Mouse (Mus musculus): ENCODE results near the gene Mrpl49. TPM values are rescaled to one million over a fixed set of nuclear protein-coding genes. Genes with fewer than 3 reads are reported as not detected.

Gene Mrpl49
- polyA plus RNA-seq, 1 experiment = 37.3 TPM

GRCm38 (mm10) chr19:6088841-6089240, 31.3 kb upstream of the Mrpl49 start:
- Histone ChIP-seq H3K36me3 (ENCODE audit: control insufficient read depth, insufficient read depth, low read length) (no peaks in the 10 kb centered on the region), H3K27ac (ENCODE audit: insufficient read depth, low read depth, low read length) (no peak overlapping the region), H3K4me3 (ENCODE audit: insufficient read depth, low read depth, low read length) (no peak overlapping the region), H3K4me1 (ENCODE audit: control insufficient read depth, insufficient read depth, low read length) (no peaks in the 10 kb centered on the region; the same call in 1 of the 2 replicates), H3K27me3 (replicated peaks; ENCODE audit: control insufficient read depth, insufficient read depth, low read length) (no peaks in the 10 kb centered on the region)
- 90% methylated on average over 13 of the region's 13 CpGs for WGBS
- DNase-seq = no peak
- no peak for TF ChIP-seq POLR2A (IDR thresholded peaks at IDR 0.05; ENCODE audit: low read depth, low read length)
- TF ChIP-seq CTCF (conservative IDR thresholded peaks at IDR 0.05; ENCODE audit: insufficient read depth, insufficient read length, low read depth, low read length) = no peak

- Histone ChIP-seq H3K36me3 (ENCODE audit: control insufficient read depth, insufficient read depth, low read length) (no peaks in the 10 kb centered on the region), H3K27me3 (replicated peaks; ENCODE audit: control insufficient read depth, insufficient read depth, low read length) (no peaks in the 10 kb centered on the region), H3K4me3 (ENCODE audit: insufficient read depth, low read depth, low read length) (peak overlapping the region; percentile 44), H3K27ac (ENCODE audit: insufficient read depth, low read depth, low read length) (no peak overlapping the region), H3K4me1 (ENCODE audit: control insufficient read depth, insufficient read depth, low read length) (no peaks in the 10 kb centered on the region; the same call in 1 of the 2 replicates)
- WGBS = under 1% methylated on average over 17 of the region's 17 CpGs
- peak; percentile 68 for DNase-seq
- TF ChIP-seq POLR2A (IDR thresholded peaks at IDR 0.05; ENCODE audit: low read depth, low read length) (no peak), CTCF (conservative IDR thresholded peaks at IDR 0.05; ENCODE audit: insufficient read depth, insufficient read length, low read depth, low read length) (no peak)
These were observed 27.9 kb upstream of the Mrpl49 start for GRCm38 (mm10) chr19:6085417-6085879.

GRCm38 (mm10) chr19:6084478-6085248, 27.1 kb upstream of the Mrpl49 start, which contains the start of the genes Zfpl1 and Cdca5:
Gene Zfpl1, minus strand, starts transcription at chr19:6084956.
Gene Cdca5, plus strand, starts transcription at chr19:6084983.
- Histone ChIP-seq H3K36me3 (ENCODE audit: control insufficient read depth, insufficient read depth, low read length) (no peaks in the 10 kb centered on the region), H3K4me1 (ENCODE audit: control insufficient read depth, insufficient read depth, low read length) (no peaks in the 10 kb centered on the region; the same call in 1 of the 2 replicates), H3K4me3 (ENCODE audit: insufficient read depth, low read depth, low read length) (peak within 1 kb of the TSS; percentile 66), H3K27me3 (replicated peaks; ENCODE audit: control insufficient read depth, insufficient read depth, low read length) (no peaks in the 10 kb centered on the region), H3K27ac (ENCODE audit: insufficient read depth, low read depth, low read length) (no peak within 1 kb of the TSS)
- peak; percentile 98 for DNase-seq
- TF ChIP-seq CTCF (conservative IDR thresholded peaks at IDR 0.05; ENCODE audit: insufficient read depth, insufficient read length, low read depth, low read length) (no peak), POLR2A (IDR thresholded peaks at IDR 0.05; ENCODE audit: low read depth, low read length) (peak; percentile 58)
- WGBS = under 1% methylated on average over 58 of the region's 58 CpGs

- DNase-seq = no peak
- no peak within 1 kb of the TSS for H3K4me3 ChIP-seq (ENCODE audit: insufficient read depth, low read depth, low read length)
- H3K27ac ChIP-seq (ENCODE audit: insufficient read depth, low read depth, low read length) = no peak within 1 kb of the TSS
- no peaks in the 10 kb centered on the region for H3K27me3 ChIP-seq (replicated peaks; ENCODE audit: control insufficient read depth, insufficient read depth, low read length)
- no peaks in the 10 kb centered on the region; the same call in 1 of the 2 replicates for H3K4me1 ChIP-seq (ENCODE audit: control insufficient read depth, insufficient read depth, low read length)
- 88% methylated on average over 9 of the region's 9 CpGs for WGBS
- no peaks in the 10 kb centered on the region for H3K36me3 ChIP-seq (ENCODE audit: control insufficient read depth, insufficient read depth, low read length)
- TF ChIP-seq POLR2A (IDR thresholded peaks at IDR 0.05; ENCODE audit: low read depth, low read length) = no peak
- TF ChIP-seq CTCF (conservative IDR thresholded peaks at IDR 0.05; ENCODE audit: insufficient read depth, insufficient read length, low read depth, low read length) = no peak
These were observed 24.6 kb upstream of the Mrpl49 start, which contains the start of gene Gm28374 for GRCm38 (mm10) chr19:6082156-6082555. Gene Gm28374, minus strand, starts transcription at chr19:6082256.

- Histone ChIP-seq H3K4me3 (ENCODE audit: insufficient read depth, low read depth, low read length) (no peak within 1 kb of the TSS), H3K27ac (ENCODE audit: insufficient read depth, low read depth, low read length) (no peak within 1 kb of the TSS), H3K27me3 (replicated peaks; ENCODE audit: control insufficient read depth, insufficient read depth, low read length) (no peaks in the 10 kb centered on the region), H3K36me3 (ENCODE audit: control insufficient read depth, insufficient read depth, low read length) (no peaks in the 10 kb centered on the region), H3K4me1 (ENCODE audit: control insufficient read depth, insufficient read depth, low read length) (peaks cover 5% of the 10 kb centered on the region)
- TF ChIP-seq POLR2A (IDR thresholded peaks at IDR 0.05; ENCODE audit: low read depth, low read length) (no peak), CTCF (conservative IDR thresholded peaks at IDR 0.05; ENCODE audit: insufficient read depth, insufficient read length, low read depth, low read length) (no peak)
- 91% methylated on average over 12 of the region's 12 CpGs for WGBS
- DNase-seq = no peak
These were observed 22.4 kb upstream of the Mrpl49 start, which contains the start of gene Tmem262 for GRCm38 (mm10) chr19:6079983-6080480. Gene Tmem262, plus strand, starts transcription at chr19:6080033.

GRCm38 (mm10) chr19:6076564-6077393, 19.2 kb upstream of the Mrpl49 start, which contains the start of gene Vps51:
Gene Vps51, minus strand, starts transcription at chr19:6077231.
- no peak for TF ChIP-seq CTCF (conservative IDR thresholded peaks at IDR 0.05; ENCODE audit: insufficient read depth, insufficient read length, low read depth, low read length)
- no peak for TF ChIP-seq POLR2A (IDR thresholded peaks at IDR 0.05; ENCODE audit: low read depth, low read length)
- H3K4me1 ChIP-seq (ENCODE audit: control insufficient read depth, insufficient read depth, low read length) = peaks cover 5% of the 10 kb centered on the region
- peak; percentile 95 for DNase-seq
- no peaks in the 10 kb centered on the region for H3K36me3 ChIP-seq (ENCODE audit: control insufficient read depth, insufficient read depth, low read length)
- peak within 1 kb of the TSS; percentile 73 for H3K4me3 ChIP-seq (ENCODE audit: insufficient read depth, low read depth, low read length)
- H3K27ac ChIP-seq (ENCODE audit: insufficient read depth, low read depth, low read length) = peak within 1 kb of the TSS; percentile 61
- under 1% methylated on average over 33 of the region's 33 CpGs for WGBS
- H3K27me3 ChIP-seq (replicated peaks; ENCODE audit: control insufficient read depth, insufficient read depth, low read length) = no peaks in the 10 kb centered on the region

Data from kidney, adult 2 months (tissue).